18 mouse cellular contexts compared by ENCODE assay signal in genomic region chr6:107303676-107304369, GRCm38 (mm10).
DNase-seq lines count a peak whose midpoint lies in the region; ATAC-seq and TF ChIP-seq lines count a peak whose summit lies in the region.
"Had no signal": no experiment of that assay in that cellular context is flagged by ENCODE, and none has a peak within 500 bp of the region (broad histone marks: within the 10 kb centered on the region; RNA-seq: fewer than 3 reads in every experiment).

No protein-coding gene starts in this region.

- H3K27me3 ChIP-seq in midbrain, embryonic 11.5 days (ENCODE audit: control insufficient read depth, insufficient read depth, low read length): no peaks in the 10 kb centered on the region
- no peaks in the 10 kb centered on the region for H3K27me3 ChIP-seq in midbrain, embryonic 15.5 days (replicated peaks)
- no peaks in the 10 kb centered on the region for H3K27me3 ChIP-seq in forebrain, embryonic 14.5 days (replicated peaks; ENCODE audit: control insufficient read depth, insufficient read depth, low read length)
- H3K27me3 ChIP-seq in hindbrain, embryonic 16.5 days (replicated peaks; ENCODE audit: control insufficient read depth, insufficient read depth, low read length): no peaks in the 10 kb centered on the region
- H3K27me3 ChIP-seq in stomach, postnatal 0 days (ENCODE audit: control insufficient read depth, insufficient read depth, low read length): no peaks in the 10 kb centered on the region
- H3K27me3 ChIP-seq: liver, embryonic 12.5 days had no signal

- no peak for TF ChIP-seq EP300 in stomach, postnatal 0 days (optimal IDR thresholded peaks at IDR 0.05)

- 77% methylated on average over 1 of the region's 1 CpGs for WGBS in midbrain, embryonic 11.5 days
- WGBS in midbrain, embryonic 15.5 days: 78% methylated on average over 1 of the region's 1 CpGs
- WGBS in forebrain, embryonic 14.5 days: 73% methylated on average over 1 of the region's 1 CpGs
- WGBS in hindbrain, embryonic 16.5 days: 56% methylated on average over 1 of the region's 1 CpGs
- WGBS in stomach, postnatal 0 days: 65% methylated on average over 1 of the region's 1 CpGs

- H3K36me3 ChIP-seq in midbrain, embryonic 11.5 days (ENCODE audit: control insufficient read depth, insufficient read depth, low read length): no peaks in the 10 kb centered on the region
- H3K36me3 ChIP-seq in midbrain, embryonic 15.5 days (replicated peaks): no peaks in the 10 kb centered on the region
- no peaks in the 10 kb centered on the region for H3K36me3 ChIP-seq in forebrain, embryonic 14.5 days (ENCODE audit: control insufficient read depth, insufficient read depth, low read length)
- H3K36me3 ChIP-seq in hindbrain, embryonic 16.5 days (ENCODE audit: control insufficient read depth, insufficient read depth, low read length): no peaks in the 10 kb centered on the region
- H3K36me3 ChIP-seq in stomach, postnatal 0 days (ENCODE audit: control insufficient read depth, insufficient read depth, low read length): no peaks in the 10 kb centered on the region
- H3K36me3 ChIP-seq: embryonic facial prominence, embryonic 10.5 days; liver, embryonic 12.5 days had no signal

- no peak overlapping the region for H3K4me3 ChIP-seq in midbrain, embryonic 11.5 days (ENCODE audit: low read depth, low read length)
- no peak overlapping the region for H3K4me3 ChIP-seq in midbrain, embryonic 15.5 days
- H3K4me3 ChIP-seq in forebrain, embryonic 14.5 days (ENCODE audit: low read depth, low read length): no peak overlapping the region
- no peak overlapping the region for H3K4me3 ChIP-seq in hindbrain, embryonic 16.5 days (ENCODE audit: low read length)
- no peak overlapping the region for H3K4me3 ChIP-seq in stomach, postnatal 0 days (ENCODE audit: low read depth, low read length)
- H3K4me3 ChIP-seq: embryonic facial prominence, embryonic 10.5 days; liver, embryonic 12.5 days had no signal

- TF ChIP-seq CTCF in stomach, postnatal 0 days (IDR thresholded peaks at IDR 0.05; ENCODE audit: low read depth): no peak

- peak; percentile 92 for ATAC-seq in midbrain, embryonic 11.5 days (ENCODE audit: low FRiP score)
- ATAC-seq in midbrain, embryonic 15.5 days (replicated peaks): no peak; the same call in 1 of the 2 replicates
- ATAC-seq in forebrain, embryonic 14.5 days: peak; percentile 90
- peak; percentile 74 for ATAC-seq in hindbrain, embryonic 16.5 days
- ATAC-seq in stomach, postnatal 0 days (ENCODE audit: low FRiP score, low TSS enrichment): no peak
- ATAC-seq: liver, embryonic 12.5 days; lung, postnatal 0 days had no signal

- no peak overlapping the region for H3K9ac ChIP-seq in midbrain, embryonic 11.5 days (ENCODE audit: low read length)
- H3K9ac ChIP-seq in midbrain, embryonic 15.5 days: no peak overlapping the region
- no peak overlapping the region for H3K9ac ChIP-seq in forebrain, embryonic 14.5 days (ENCODE audit: low read length)
- no peak overlapping the region for H3K9ac ChIP-seq in hindbrain, embryonic 16.5 days (ENCODE audit: low read depth, low read length)
- no peak overlapping the region for H3K9ac ChIP-seq in stomach, postnatal 0 days (ENCODE audit: low read length)
- H3K9ac ChIP-seq: liver, embryonic 12.5 days had no signal

- H3K9me3 ChIP-seq in midbrain, embryonic 11.5 days (ENCODE audit: control insufficient read depth, low read length): no peaks in the 10 kb centered on the region
- H3K9me3 ChIP-seq in midbrain, embryonic 15.5 days: no peaks in the 10 kb centered on the region
- H3K9me3 ChIP-seq in forebrain, embryonic 14.5 days (replicated peaks; ENCODE audit: control insufficient read depth, low read length): no peaks in the 10 kb centered on the region
- H3K9me3 ChIP-seq in hindbrain, embryonic 16.5 days (ENCODE audit: control insufficient read depth, low read length): no peaks in the 10 kb centered on the region
- no peaks in the 10 kb centered on the region for H3K9me3 ChIP-seq in stomach, postnatal 0 days (ENCODE audit: control insufficient read depth, low read length)
- H3K9me3 ChIP-seq: embryonic facial prominence, embryonic 10.5 days; liver, embryonic 12.5 days had no signal

- DNase-seq in midbrain, embryonic 11.5 days (ENCODE audit: low spot score, missing footprints): no peak
- peak; percentile 67 for DNase-seq in forebrain, embryonic 14.5 days (ENCODE audit: low spot score)
- peak; percentile 17 for DNase-seq in retina, postnatal 1 day
- DNase-seq in testis, postnatal 10 days (ENCODE audit: low spot score): no peak
- DNase-seq in stomach, postnatal 0 days (ENCODE audit: low spot score): no peak
- DNase-seq: adrenal gland, postnatal 36 days; cerebellum, adult 11 months; heart, postnatal 4 days; kidney, adult 8-10 months; left cerebral cortex, postnatal 4 days; right cerebral cortex, postnatal 14 days; thymus, adult 18-20 months had no signal

- H3K4me2 ChIP-seq in midbrain, embryonic 11.5 days: no peak overlapping the region
- no peak overlapping the region for H3K4me2 ChIP-seq in midbrain, embryonic 15.5 days
- H3K4me2 ChIP-seq in forebrain, embryonic 14.5 days (ENCODE audit: low read length): no peak overlapping the region
- H3K4me2 ChIP-seq in hindbrain, embryonic 16.5 days (ENCODE audit: low read length): no peak overlapping the region
- H3K4me2 ChIP-seq in stomach, postnatal 0 days (replicated peaks; ENCODE audit: low read depth): no peak overlapping the region
- H3K4me2 ChIP-seq: heart, embryonic 11.5 days; liver, embryonic 12.5 days had no signal

- H3K27ac ChIP-seq in midbrain, embryonic 11.5 days (ENCODE audit: low read depth, low read length): no peak overlapping the region
- no peak overlapping the region for H3K27ac ChIP-seq in midbrain, embryonic 15.5 days
- H3K27ac ChIP-seq in forebrain, embryonic 14.5 days (ENCODE audit: low read depth, low read length): no peak overlapping the region
- no peak overlapping the region for H3K27ac ChIP-seq in hindbrain, embryonic 16.5 days (ENCODE audit: low read depth, low read length)
- H3K27ac ChIP-seq in stomach, postnatal 0 days (replicated peaks): no peak overlapping the region
- H3K27ac ChIP-seq: embryonic facial prominence, embryonic 10.5 days; liver, embryonic 12.5 days had no signal

- peaks cover 4% of the 10 kb centered on the region; the same call in 1 of the 2 replicates for H3K4me1 ChIP-seq in midbrain, embryonic 11.5 days (ENCODE audit: control insufficient read depth, insufficient read depth, low read length)
- no peaks in the 10 kb centered on the region for H3K4me1 ChIP-seq in midbrain, embryonic 15.5 days
- H3K4me1 ChIP-seq in forebrain, embryonic 14.5 days (ENCODE audit: control insufficient read depth, insufficient read depth, low read length): no peaks in the 10 kb centered on the region; the same call in 1 of the 2 replicates
- H3K4me1 ChIP-seq in hindbrain, embryonic 16.5 days (ENCODE audit: control insufficient read depth, insufficient read depth, low read depth, low read length): no peaks in the 10 kb centered on the region
- no peaks in the 10 kb centered on the region for H3K4me1 ChIP-seq in stomach, postnatal 0 days (replicated peaks; ENCODE audit: control insufficient read depth, insufficient read depth)
- H3K4me1 ChIP-seq: embryonic facial prominence, embryonic 10.5 days; liver, embryonic 12.5 days had no signal

Comparison
In these comparisons a context has a peak if more than half of its experiments do, and no peak if none do; other contexts are left out.
1. ATAC-seq: peak in midbrain, embryonic 11.5 days (single experiment), forebrain, embryonic 14.5 days (single experiment) and hindbrain, embryonic 16.5 days (single experiment); none in midbrain, embryonic 15.5 days (single experiment) and stomach, postnatal 0 days (single experiment).
2. DNase-seq: peak in forebrain, embryonic 14.5 days (single experiment) and retina, postnatal 1 day (single experiment); none in midbrain, embryonic 11.5 days (single experiment), testis, postnatal 10 days (single experiment) and stomach, postnatal 0 days (single experiment).